Mouse (Mus musculus): ENCODE data around the gene Atp1b1.

Atp1b1 gene

GRCm38 (mm10) chr1:164458245-164458613, at the start of gene Atp1b1:
TSS of gene Atp1b1 (minus strand) at chr1:164458355.
- peak; percentile 88 for DNase-seq

- no peak for DNase-seq
These were observed 46.9 kb upstream of the Atp1b1 start for GRCm38 (mm10) chr1:164505096-164505495.

GRCm38 (mm10) chr1:164503140-164503730, 45.1 kb upstream of the Atp1b1 start:
- no peak for DNase-seq

GRCm38 (mm10) chr1:164502231-164502630, 44.1 kb upstream of the Atp1b1 start:
- DNase-seq, result no peak

GRCm38 (mm10) chr1:164494741-164495512, 36.8 kb upstream of the Atp1b1 start:
- no peak for DNase-seq

GRCm38 (mm10) chr1:164494215-164494614, 36.1 kb upstream of the Atp1b1 start:
- no peak for DNase-seq

GRCm38 (mm10) chr1:164493042-164493705, 35.0 kb upstream of the Atp1b1 start:
- no peak for DNase-seq

GRCm38 (mm10) chr1:164492476-164492875, 34.3 kb upstream of the Atp1b1 start:
- no peak for DNase-seq

GRCm38 (mm10) chr1:164489961-164490594, 31.9 kb upstream of the Atp1b1 start:
- DNase-seq, result no peak

- no peak for DNase-seq
These were observed 25.6 kb upstream of the Atp1b1 start for GRCm38 (mm10) chr1:164483728-164484127.

- no peak for DNase-seq
These were observed 24.7 kb upstream of the Atp1b1 start for GRCm38 (mm10) chr1:164482833-164483232.

GRCm38 (mm10) chr1:164481645-164482354, 23.6 kb upstream of the Atp1b1 start:
- no peak for DNase-seq

- no peak for DNase-seq
These were observed 22.8 kb upstream of the Atp1b1 start for GRCm38 (mm10) chr1:164480755-164481644.

- no peak for DNase-seq
These were observed 17.7 kb upstream of the Atp1b1 start for GRCm38 (mm10) chr1:164475895-164476294.

- no peak for DNase-seq
These were observed 16.8 kb upstream of the Atp1b1 start for GRCm38 (mm10) chr1:164474778-164475511.

GRCm38 (mm10) chr1:164474310-164474709, 16.2 kb upstream of the Atp1b1 start:
- no peak for DNase-seq

GRCm38 (mm10) chr1:164473398-164473797, 15.2 kb upstream of the Atp1b1 start:
- DNase-seq, result no peak

GRCm38 (mm10) chr1:164471632-164472031, 13.5 kb upstream of the Atp1b1 start:
- no peak for DNase-seq

- DNase-seq, result no peak
These were observed 12.8 kb upstream of the Atp1b1 start for GRCm38 (mm10) chr1:164470985-164471384.

GRCm38 (mm10) chr1:164468329-164468728, 10.2 kb upstream of the Atp1b1 start:
- no peak for DNase-seq

- DNase-seq, result no peak
These were observed 9.3 kb upstream of the Atp1b1 start for GRCm38 (mm10) chr1:164467406-164467805.
